Mouse (Mus musculus) frontal cortex, postnatal 25 days (tissue): Measurements from ENCODE around the gene Rps6kc1.

Experiments
- DNase-seq, 2 experiments: peaks; one replicate each; pipeline ENCODE4 v3.0.0; 2022; ENCODE audit warnings: low spot score in 2 of 2

Gene Rps6kc1

GRCm38 (mm10) chr1:190767621-190768020 is 143.9 kb downstream of the Rps6kc1 start:
- no peak for DNase-seq

GRCm38 (mm10) chr1:190766800-190767199 is 144.8 kb downstream of the Rps6kc1 start:
- DNase-seq = no peak

- no peak for DNase-seq
Observed at GRCm38 (mm10) chr1:190763756-190764155, 147.8 kb downstream of the Rps6kc1 start.

- no peak for DNase-seq
Observed at GRCm38 (mm10) chr1:190761786-190762185, 149.8 kb downstream of the Rps6kc1 start.

- DNase-seq = no peak
Observed at GRCm38 (mm10) chr1:190757899-190758298, 153.7 kb downstream of the Rps6kc1 start.

- DNase-seq = no peak
Observed at GRCm38 (mm10) chr1:190751794-190752570, 159.6 kb downstream of the Rps6kc1 start.

GRCm38 (mm10) chr1:190748937-190749336 is 162.6 kb downstream of the Rps6kc1 start:
- no peak for DNase-seq

GRCm38 (mm10) chr1:190741421-190741820 is 170.1 kb downstream of the Rps6kc1 start:
- no peak for DNase-seq

- no peak for DNase-seq
Observed at GRCm38 (mm10) chr1:190732803-190733202, 178.8 kb downstream of the Rps6kc1 start.

- no peak for DNase-seq
Observed at GRCm38 (mm10) chr1:190729516-190730088, 182.0 kb downstream of the Rps6kc1 start.

- DNase-seq = peak in 1 of 2 experiments; percentile 5
Observed at GRCm38 (mm10) chr1:190728111-190728651, 183.4 kb downstream of the Rps6kc1 start.

GRCm38 (mm10) chr1:190727385-190727784 is 184.2 kb downstream of the Rps6kc1 start:
- no peak for DNase-seq

GRCm38 (mm10) chr1:190724591-190725380 is 186.8 kb downstream of the Rps6kc1 start:
- DNase-seq = peak in 1 of 2 experiments; percentile 6

GRCm38 (mm10) chr1:190723926-190724430 is 187.6 kb downstream of the Rps6kc1 start:
- DNase-seq = no peak

GRCm38 (mm10) chr1:190713848-190714247 is 197.7 kb downstream of the Rps6kc1 start:
- no peak for DNase-seq

- DNase-seq = no peak
Observed at GRCm38 (mm10) chr1:190697576-190697975, 214.0 kb downstream of the Rps6kc1 start.

- peak; percentile 28 to 57 for DNase-seq
Observed at GRCm38 (mm10) chr1:190695589-190695988, 216.0 kb downstream of the Rps6kc1 start.

GRCm38 (mm10) chr1:190690528-190691262 is 220.9 kb downstream of the Rps6kc1 start:
- DNase-seq = peak in 1 of 2 experiments; percentile 12

- DNase-seq = no peak
Observed at GRCm38 (mm10) chr1:190683060-190683459, 228.5 kb downstream of the Rps6kc1 start.

GRCm38 (mm10) chr1:190682021-190682926 is 229.3 kb downstream of the Rps6kc1 start:
- peak; percentile 19 to 35 for DNase-seq
